Mouse (Mus musculus) cerebellum, adult 2 months (tissue): ENCODE data around the gene Apoc4. TPM values are rescaled to one million over a fixed set of nuclear protein-coding genes. Genes with fewer than 3 reads are reported as not detected.

Source experiments
- DNase-seq, 2 experiments: peaks; one replicate each; pipeline ENCODE4 v3.0.0; 2021
- H3K27ac ChIP-seq: fragments of 200-500 bp; 2 replicates; pipeline ENCODE4 v1.5.1; 2012; ENCODE audit warnings: low read length, control low read depth, inconsistent platforms; ENCODE audit not compliant: insufficient read depth
- H3K27me3 ChIP-seq: fragments of 200-500 bp; 2 replicates; pipeline ENCODE4 v1.6.1; 2012; ENCODE audit warnings: inconsistent platforms, mild to moderate bottlenecking, low read length, moderate library complexity; ENCODE audit not compliant: control insufficient read depth, insufficient read depth
- H3K4me1 ChIP-seq: fragments of 200-500 bp; 2 replicates; pipeline ENCODE4 v1.6.1; 2011; ENCODE audit warnings: low read length; ENCODE audit not compliant: control insufficient read depth, insufficient read depth
- H3K4me3 ChIP-seq: fragments of 200-500 bp; replicated peaks from 2 replicates; pipeline ENCODE3; 2011; ENCODE audit warnings: mild to moderate bottlenecking, low read depth, low read length, control low read depth; ENCODE audit not compliant: insufficient read depth
- CTCF ChIP-seq: fragments of 200-500 bp; IDR thresholded peaks from 2 replicates; pipeline ENCODE4 v1.5.1; 2011; ENCODE audit warnings: low read depth, mild to moderate bottlenecking, control low read depth, low read length, moderate library complexity, borderline replicate concordance; ENCODE audit not compliant: insufficient read depth
- POLR2A ChIP-seq: fragments of 200-500 bp; IDR thresholded peaks from 2 replicates; pipeline ENCODE4 v1.6.1; 2011; ENCODE audit warnings: low read length, control low read depth, borderline replicate concordance; ENCODE audit not compliant: insufficient read depth
- WGBS: fragments of 180-500 bp; shearing (Covaris S2); methylation state at CpG from one replicate; pipeline ENCODE4 v1.1.7; 2018; 5-methylcytosine and 5-hydroxymethylcytosine counted together
- polyA plus RNA-seq: library from polyadenylated mRNA; depleted of rRNA; stranded (reverse); fragments of >200 nt; gene quantifications from 2 replicates; pipeline ENCODE4 v1.2.3, GENCODE M21; 2012

Gene Apoc4
- polyA plus RNA-seq, 1 experiment: not detected

DNA sequence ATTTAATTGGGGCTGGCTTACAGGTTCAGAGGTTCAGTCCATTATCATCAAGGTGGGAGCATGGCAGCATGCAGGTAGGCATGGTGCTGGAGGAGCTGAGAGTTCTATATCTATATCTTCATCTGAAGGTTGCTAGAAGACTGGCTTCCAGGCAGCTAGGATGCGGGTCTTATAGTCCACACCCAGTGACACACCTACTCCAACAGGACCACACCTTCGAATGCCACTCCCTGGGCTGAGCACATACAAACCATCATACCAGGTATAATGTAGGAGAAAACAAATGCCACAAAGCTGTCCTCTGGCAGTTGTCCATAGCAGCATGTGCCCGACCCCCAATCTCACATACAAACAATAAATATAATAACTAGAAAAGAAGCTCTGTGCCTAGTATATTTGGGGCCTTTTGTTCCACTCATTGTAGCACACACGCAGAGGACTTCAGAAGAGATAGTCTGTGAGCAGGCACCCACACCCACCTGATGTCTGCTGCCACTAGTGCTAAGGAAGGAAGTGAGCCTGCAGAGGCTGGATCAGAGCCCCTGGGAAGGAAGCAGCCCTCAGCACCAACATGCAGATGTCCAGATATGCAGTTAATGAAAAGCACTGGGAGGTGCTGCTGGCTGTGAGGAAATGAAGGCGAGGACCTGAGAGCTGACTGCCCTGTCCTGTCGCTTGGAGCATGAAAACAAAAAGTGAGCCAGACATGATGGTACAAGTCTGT lies 30.1 kb downstream of the Apoc4 start:
- 90% methylated on average over 6 of the region's 6 CpGs for WGBS
- DNase-seq: no peak
- TF ChIP-seq CTCF: no peak
- Histone ChIP-seq H3K4me1 (no peaks in the 10 kb centered on the region), H3K27me3 (no peaks in the 10 kb centered on the region), H3K4me3 (no peak overlapping the region), H3K27ac (no peak overlapping the region)

DNA sequence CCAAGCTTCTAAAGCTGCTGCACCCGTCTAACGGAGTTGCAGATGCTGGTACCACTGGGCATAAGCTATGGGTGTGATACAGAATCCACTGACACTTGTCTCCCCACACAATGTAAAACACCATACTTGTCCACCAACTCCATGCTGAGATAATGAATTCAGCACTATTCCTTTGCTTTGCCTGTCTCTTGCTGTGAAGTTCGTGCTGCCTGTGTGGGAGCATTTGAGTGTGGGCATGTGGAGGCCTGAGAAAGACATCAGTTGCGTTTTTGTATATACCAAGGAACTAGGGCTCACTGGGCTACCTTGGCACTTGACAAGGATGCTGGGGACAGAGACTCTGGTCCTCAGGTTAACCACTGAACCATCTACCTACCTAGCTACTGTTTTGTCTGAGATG lies 40.1 kb downstream of the Apoc4 start:
- no peak for TF ChIP-seq CTCF
- no peak for TF ChIP-seq POLR2A
- no peak for DNase-seq
- Histone ChIP-seq H3K4me3 (no peak overlapping the region), H3K27me3 (no peaks in the 10 kb centered on the region), H3K27ac (no peak overlapping the region), H3K4me1 (no peaks in the 10 kb centered on the region)
- 81% methylated on average over 4 of the region's 4 CpGs for WGBS

DNA sequence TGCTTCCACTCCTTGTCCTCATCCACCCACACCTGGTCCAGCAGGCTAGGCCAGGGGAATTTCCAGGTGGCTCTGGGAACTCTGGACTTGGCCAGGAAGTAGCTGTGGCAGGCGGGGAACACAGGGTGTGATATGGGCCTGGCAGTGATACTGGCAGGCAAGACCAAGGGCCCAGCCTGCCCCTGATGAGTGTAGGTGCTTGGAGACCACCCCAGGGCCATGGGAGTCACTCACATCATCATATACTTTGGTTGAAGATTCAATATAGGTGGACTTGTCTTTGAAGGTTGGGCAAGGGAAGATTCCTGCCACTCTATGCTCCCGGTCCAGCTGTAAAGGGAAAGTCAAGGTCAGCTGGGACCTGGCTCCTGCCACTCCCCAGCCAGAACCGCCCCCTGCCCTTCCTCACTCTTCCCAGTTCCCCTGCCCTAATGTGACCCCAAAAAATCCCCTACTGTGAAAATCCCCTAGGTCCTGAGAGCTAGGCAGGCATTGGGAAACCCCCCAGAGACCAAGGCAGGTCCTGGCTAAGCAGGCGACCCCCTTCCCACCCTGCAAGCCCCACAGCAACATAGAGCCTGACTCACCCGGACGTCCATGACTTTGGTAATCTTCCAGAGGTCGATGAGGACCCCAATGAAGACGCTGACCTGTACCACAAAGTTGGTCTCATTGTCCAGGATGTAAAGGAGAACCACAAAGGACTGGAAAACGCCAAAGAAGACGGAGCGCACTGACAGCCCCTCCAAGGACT lies 46.0 kb downstream of the Apoc4 start:
- H3K27ac ChIP-seq: no peak overlapping the region
- H3K27me3 ChIP-seq: no peaks in the 10 kb centered on the region
- no peak for DNase-seq
- H3K4me3 ChIP-seq: no peak overlapping the region
- no peak for TF ChIP-seq CTCF
- no peak for TF ChIP-seq POLR2A
- 87% methylated on average over 11 of the region's 11 CpGs for WGBS
- no peaks in the 10 kb centered on the region; the same call in 1 of the 2 replicates for H3K4me1 ChIP-seq

DNA sequence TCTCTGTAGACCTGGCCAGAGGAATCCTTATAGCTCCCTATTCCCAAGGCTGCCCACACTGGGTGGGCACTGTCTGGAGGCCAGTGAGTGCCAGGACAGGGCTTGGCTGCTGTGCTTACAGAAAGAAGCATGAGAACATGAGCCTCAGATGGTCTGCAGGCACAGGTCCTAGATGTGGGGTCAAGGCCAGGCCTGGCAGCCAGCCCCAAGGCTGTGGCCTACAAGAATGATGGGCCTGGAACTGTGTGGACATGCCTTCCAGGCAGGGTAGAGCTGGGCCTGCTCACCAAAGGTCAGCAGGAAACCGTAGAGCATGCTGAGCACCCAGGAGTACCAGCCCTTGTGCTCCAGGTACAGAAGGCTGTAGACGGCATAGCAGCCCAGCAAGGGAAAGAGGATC lies 46.7 kb downstream of the Apoc4 start:
- Histone ChIP-seq H3K4me3 (no peak overlapping the region), H3K27me3 (no peaks in the 10 kb centered on the region)
- DNase-seq: no peak

DNA sequence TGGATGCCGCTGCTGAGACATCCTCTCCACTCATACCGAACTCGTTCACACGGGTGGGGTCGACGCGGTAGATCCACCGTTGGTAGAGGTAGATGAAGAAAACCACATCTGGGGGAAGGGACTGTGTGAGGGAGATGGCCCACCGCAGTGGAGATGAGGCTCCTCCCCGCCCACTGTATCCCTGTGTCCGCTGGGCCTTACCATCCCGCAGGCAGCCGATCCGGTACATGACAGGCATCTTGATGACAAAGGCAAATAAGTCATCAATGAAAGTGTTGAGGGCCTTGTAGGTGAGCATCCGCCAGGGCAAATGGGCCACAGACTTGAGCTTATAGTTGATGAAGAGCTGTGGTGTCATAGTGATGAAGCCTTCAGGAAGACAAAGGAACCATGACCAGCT lies 47.4 kb downstream of the Apoc4 start:
- TF ChIP-seq CTCF: no peak
- no peak for TF ChIP-seq POLR2A
- 94% methylated on average over 15 of the region's 15 CpGs for WGBS
- no peak for DNase-seq
- Histone ChIP-seq H3K4me3 (no peak overlapping the region), H3K27ac (no peak overlapping the region), H3K27me3 (no peaks in the 10 kb centered on the region), H3K4me1 (no peaks in the 10 kb centered on the region; the same call in 1 of the 2 replicates)

More for the DNA sequence above, 46.7 kb downstream of the Apoc4 start:
- 79% methylated on average over 2 of the region's 2 CpGs for WGBS
- H3K27ac ChIP-seq: no peak overlapping the region
- TF ChIP-seq CTCF (no peak), POLR2A (no peak)
- no peaks in the 10 kb centered on the region; the same call in 1 of the 2 replicates for H3K4me1 ChIP-seq

DNA sequence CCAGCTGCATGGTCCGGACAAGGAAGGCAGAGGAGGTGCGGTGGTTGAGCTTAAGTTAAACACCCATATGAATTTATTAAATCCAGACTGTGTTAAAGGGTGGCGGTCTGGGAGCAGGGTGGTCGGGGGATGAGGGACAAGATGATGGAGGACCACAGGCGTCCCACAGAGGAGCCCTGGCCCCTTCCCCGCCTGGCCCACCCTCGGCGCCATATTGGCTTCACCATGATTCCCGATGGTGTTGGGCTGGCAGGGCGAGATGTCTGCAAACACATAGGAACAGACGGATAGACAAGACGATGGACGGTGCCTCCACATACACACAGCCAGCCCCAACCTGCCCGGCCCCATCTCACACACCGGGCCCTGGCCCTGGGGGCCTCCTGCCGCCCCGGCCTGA lies 48.1 kb downstream of the Apoc4 start:
- H3K4me3 ChIP-seq: no peak overlapping the region
- TF ChIP-seq POLR2A: no peak
- no peak for TF ChIP-seq CTCF
- H3K4me1 ChIP-seq: peaks cover 3% of the 10 kb centered on the region; the same call in 1 of the 2 replicates
- no peak overlapping the region for H3K27ac ChIP-seq
- no peaks in the 10 kb centered on the region for H3K27me3 ChIP-seq
- no peak for DNase-seq
- WGBS: 89% methylated on average over 17 of the region's 17 CpGs

DNA sequence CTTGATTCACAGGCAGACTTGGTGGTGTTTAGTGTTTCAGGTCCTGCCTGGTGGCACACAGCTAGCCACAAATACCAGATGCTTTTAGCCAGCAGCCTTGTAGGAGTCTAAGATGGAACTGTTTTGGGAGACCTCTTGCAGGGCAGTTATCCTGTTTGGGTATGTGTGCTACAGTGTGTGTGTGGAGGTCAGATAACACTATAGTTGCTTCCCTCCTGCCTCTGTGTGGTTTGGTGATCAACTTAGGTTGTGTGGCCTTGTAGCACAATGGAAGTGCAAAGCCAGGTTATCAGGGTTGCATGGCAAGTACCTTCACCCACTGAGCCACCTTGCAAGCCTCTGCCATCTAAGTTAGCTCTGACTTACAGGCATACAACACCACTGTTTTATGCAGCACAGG lies 48.6 kb downstream of the Apoc4 start:
- H3K27me3 ChIP-seq: no peaks in the 10 kb centered on the region
- TF ChIP-seq POLR2A: no peak
- no peak for TF ChIP-seq CTCF
- H3K27ac ChIP-seq: no peak overlapping the region
- H3K4me1 ChIP-seq: peaks cover 5% of the 10 kb centered on the region; the same call in 1 of the 2 replicates
- H3K4me3 ChIP-seq: no peak overlapping the region
- no peak for DNase-seq

DNA sequence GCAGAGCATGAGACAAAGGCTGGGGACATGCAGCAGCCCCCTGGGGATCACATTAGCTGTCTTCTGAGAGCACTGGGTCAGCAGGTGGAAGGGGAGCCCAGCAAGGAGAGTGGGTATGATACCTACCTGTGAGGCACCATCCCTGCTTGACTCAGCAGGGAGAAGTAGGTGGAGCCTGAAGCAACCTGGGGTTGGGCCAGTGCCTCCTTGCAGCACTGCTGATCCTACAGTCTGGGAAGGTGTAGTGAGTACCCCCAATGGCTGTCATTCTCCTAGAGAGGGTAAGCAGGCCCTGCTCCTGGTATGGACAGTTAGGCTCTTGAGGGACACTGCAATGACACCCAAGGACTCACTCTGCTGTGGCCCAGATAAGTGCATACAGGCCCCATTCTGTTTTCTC lies 49.0 kb downstream of the Apoc4 start:
- TF ChIP-seq CTCF (no peak), POLR2A (no peak)
- Histone ChIP-seq H3K27me3 (no peaks in the 10 kb centered on the region), H3K27ac (no peak overlapping the region), H3K4me1 (peaks cover 5% of the 10 kb centered on the region; the same call in 1 of the 2 replicates), H3K4me3 (no peak overlapping the region)
- DNase-seq: no peak
